Mouse (Mus musculus) bone marrow macrophage, adult 2 months (primary cell): ENCODE results near the gene Plch2.

ENCODE experiments used
- CTCF ChIP-seq: IDR thresholded peaks from 2 replicates; pipeline ENCODE4 v1.5.1; 2012; ENCODE audit warnings: low read depth, mild to moderate bottlenecking, low read length, moderate library complexity
- POLR2A ChIP-seq: IDR thresholded peaks from 2 replicates; pipeline ENCODE4 v1.6.1; 2012; ENCODE audit warnings: mild to moderate bottlenecking, low read depth, low read length, borderline replicate concordance

GRCm38 (mm10) chr4:155024170-155025010, 32.2 kb downstream of the Plch2 start:
- TF ChIP-seq CTCF (no peak), POLR2A (no peak)
